Mouse (Mus musculus) layer of hippocampus, adult 8-10 months (tissue): Measurements from ENCODE around the gene Tmem101. TPM values are rescaled to one million over a fixed set of nuclear protein-coding genes. Genes with fewer than 3 reads are reported as not detected.

ENCODE experiments used
- DNase-seq, 2 experiments: peaks; one replicate each; pipeline ENCODE4 v3.0.0; 2022; ENCODE audit warnings: low spot score in 2 of 2
- total RNA-seq, 4 experiments: library from RNA; stranded (reverse); gene quantifications; 2 replicates each; pipeline ENCODE4 v1.2.4; 2022

Gene Tmem101
- total RNA-seq, 4 experiments from 2014 or later: 22.6 to 27.3 (median 25.1) TPM

DNA sequence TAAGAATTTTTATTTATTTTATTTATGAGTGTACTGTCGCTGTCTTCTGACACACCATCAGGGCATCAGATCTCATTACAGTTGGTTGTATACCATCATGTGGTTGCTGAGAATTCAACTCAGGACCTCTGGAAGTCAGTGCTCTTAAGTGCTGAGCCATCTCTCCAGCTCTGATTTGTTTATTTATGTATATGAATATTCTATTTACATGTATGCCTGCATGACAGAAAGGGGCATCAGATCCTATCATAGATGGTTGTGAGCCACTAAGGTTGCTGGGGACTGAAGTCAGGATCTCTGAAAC lies 534 bp upstream of the Tmem101 start:
- no peak for DNase-seq

DNA sequence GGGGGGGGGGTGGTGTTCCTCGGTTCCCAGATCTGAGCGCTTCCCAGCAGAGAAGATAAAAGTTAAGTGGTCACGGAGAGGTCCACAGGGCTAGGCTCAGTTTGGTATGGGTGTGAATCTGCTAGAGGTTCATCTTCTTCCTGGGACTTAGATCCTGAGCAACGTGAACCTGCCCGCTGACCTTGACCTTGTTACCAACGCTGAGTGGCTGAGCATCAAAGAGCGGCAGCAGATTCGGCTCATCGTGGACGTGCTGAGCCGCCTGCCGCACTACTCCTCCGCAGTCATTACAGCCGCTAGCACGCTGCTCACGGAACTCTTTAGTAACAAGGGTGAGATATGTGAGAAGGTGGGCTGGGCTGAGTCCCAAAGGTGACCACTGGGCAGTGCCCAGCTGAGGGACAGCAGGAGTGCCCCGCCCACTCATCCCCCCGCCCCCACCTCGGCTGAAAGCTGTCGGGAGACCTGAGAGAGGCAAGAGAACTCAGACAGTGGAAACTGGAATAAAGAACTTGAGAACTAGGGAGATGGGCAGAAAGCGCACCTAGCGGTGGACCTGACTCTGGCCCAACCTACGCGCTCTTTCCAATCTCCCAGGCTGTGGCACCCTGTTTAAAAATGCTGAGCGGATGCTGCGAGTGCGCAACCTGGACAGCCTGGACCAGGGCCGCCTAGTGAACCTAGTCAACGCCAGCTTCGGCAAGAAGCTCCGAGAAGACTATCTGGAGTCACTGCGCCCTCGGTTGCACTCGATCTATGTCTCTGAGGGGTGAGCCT lies 8.8 kb downstream of the Tmem101 start:
- no peak for DNase-seq

DNA sequence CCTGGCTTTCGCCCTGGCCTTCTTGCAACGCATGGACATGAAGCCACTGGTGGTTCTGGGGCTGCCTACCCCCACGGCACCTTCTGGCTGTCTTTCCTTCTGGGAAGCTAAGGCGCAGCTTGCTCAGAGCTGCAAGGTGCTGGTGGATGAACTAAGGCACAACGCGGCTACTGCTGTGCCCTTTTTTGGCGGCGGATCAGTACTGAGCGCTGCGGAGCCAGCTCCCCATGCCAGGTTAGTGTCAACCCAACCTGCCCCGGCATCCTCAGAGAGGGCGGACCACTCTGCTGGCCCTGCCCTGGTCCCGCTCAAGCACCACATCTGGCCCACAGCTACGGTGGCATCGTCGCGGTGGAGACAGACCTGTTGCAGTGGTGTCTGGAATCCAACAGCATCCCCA lies 9.7 kb downstream of the Tmem101 start:
- DNase-seq: no peak

DNA sequence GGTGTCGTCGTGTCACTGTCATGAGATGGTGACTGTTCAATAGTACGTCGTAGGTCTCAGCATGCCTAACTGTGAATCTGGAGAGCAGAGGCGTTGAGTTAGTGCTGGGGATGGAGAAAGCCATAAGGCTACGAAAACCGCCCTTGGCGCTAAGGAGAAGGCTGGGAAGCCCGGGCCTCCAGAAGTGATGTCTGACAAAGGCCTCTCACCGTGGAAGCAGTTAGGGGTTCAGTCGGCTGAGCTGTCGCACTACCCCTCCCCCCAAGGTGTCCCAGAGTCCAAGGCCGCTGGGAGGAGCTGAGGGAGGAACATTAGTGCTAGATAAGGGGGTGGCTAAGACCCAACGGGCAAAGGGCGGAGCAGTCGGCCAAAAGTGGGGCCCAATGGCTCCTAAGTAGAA lies 10.2 kb downstream of the Tmem101 start:
- no peak for DNase-seq

DNA sequence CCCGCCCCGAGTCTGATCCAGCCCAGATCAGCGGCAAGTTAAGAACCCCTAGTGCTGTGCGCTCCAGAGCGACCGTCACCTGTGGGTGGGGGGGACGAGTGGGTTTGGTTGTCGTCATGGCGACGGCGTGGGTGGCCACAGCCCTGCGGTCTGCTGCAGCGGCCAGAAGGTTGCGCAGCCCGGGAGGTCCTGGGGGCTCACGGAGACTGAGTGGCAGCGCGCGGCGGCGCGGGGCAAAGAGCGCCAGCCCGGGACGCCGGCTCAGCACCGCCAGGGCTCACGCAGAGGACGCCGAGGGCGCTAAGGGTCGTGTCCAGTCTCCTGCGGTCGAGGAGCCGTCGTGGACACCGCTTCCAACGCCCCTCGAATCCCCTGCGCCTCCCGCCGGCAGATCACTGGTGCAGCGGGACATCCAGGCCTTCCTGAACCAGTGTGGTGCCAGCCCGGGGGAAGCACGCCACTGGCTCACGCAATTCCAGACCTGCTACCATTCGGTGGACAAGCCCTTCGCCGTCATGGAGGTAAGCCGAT lies 10.7 kb downstream of the Tmem101 start, which contains the start of gene Nags:
Gene Nags, plus strand, starts transcription at position 43 of the 531 bp plus-strand sequence.
- DNase-seq: no peak

DNA sequence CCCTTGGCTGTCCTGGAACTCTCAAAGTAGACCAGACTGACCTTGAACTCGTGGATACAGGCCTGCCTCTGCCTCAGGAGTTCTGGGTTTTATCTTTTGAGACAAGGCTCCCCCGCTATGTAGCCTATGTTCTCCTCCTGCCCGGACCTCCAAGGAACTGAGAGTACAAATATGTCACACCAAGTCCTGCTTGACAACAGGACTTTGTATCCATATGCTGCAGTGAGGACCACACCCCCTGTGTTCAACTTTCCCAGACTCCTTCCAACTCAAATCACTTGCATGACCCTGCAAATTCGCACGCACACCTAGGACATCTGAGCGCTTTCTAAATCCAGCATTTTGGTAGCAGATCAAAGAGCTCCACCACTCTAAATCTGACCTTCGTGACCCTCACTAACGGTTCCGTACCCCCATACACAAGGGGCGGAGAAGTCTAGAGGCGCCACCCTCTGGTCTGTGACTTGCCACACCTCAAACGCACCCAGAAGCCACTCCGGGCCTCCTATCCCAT lies 11.2 kb downstream of the Tmem101 start:
- no peak for DNase-seq

DNA sequence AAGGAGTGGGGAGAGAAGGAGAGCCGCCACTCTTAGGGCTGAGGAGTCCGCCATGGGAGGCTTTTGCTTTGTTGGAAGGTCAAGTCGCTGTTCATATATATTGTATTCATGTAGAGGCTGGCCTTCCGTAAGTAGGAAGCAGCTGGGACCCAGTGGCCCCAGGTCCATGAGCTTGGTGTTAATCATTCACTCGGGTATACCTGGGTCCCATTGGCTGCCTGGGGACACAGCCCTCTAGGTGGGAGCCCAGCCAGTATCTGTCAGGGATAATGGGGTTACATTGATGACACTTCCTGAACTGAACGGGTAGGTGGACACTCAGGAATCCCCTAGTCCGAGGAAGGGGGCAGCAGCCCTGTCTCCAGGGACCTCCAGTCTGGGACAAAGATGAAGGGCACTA lies 13.8 kb downstream of the Tmem101 start:
- no peak for DNase-seq

DNA sequence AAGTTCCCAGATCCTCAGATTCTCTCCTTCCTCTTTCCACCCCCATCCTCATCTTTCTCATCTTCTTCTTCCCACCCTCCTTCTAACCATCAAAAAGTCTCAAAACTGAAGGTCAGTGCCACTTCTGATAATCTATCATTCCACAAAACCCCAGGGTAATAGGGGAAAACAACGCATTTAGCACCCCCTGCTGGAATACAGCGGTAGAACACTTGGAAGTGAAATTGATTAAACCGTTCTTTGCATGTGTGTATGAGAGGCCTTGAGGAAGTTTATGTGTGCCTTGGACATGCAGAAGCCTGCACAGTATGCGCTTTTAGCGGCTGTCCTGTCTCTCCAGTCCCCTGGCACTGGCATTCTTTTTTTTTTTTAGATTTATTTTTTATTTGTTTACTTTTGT lies 15.7 kb downstream of the Tmem101 start:
- DNase-seq: peak in 1 of 2 experiments; percentile 67

DNA sequence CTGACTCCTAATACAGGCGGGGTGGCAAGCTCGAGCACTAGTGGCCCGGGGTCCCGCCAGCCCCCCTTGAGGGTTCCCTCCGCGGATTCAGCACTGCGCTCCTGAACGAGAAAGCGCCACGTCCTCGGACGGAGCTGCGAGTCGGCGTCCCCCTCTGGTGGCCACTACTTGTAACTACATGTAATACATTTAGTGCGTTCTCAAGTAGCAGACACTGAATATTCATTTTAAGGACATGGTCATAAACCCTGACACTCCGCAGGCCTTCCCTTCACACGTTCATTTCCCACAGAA lies 17.8 kb downstream of the Tmem101 start:
- peak in 1 of 2 experiments; percentile 56 for DNase-seq

DNA sequence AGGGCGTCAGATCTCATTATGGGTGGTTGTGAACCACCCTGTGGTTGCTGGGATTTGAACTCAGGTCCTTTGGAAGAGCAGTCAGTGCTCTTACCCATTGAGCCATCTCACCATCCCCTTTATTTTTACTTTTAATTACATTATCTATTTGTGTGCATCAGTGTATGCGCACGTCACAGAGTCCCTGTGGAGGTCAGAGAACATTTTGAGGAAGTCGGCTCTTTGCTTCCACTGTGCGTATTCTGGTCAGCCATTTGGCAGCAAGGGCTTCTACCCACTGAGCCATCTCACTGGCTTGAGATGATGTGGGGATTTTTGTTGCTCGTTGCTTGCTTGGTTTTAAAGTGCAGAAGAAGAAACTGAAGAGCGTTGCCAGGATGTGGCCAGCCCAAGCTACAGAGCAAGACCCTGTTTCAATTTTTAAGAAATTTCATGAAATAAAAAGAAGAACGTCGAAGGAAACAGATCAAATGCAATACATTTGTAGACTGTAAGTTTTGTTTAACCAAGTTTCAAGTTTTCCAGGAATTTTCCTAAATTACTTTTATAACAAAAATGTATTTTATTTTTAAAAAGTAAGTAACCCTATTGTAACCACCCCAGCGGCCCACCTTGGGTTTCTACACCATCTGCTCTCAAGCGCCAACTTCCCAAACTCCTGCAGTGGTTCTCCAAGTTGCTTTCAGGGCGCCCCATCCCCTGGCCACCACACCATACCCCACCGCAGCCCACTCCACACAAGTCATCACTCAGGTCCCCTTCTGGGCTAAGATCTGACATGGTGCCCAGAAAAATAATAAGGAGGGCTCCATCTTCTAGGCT lies 18.4 kb downstream of the Tmem101 start:
- DNase-seq: no peak

DNA sequence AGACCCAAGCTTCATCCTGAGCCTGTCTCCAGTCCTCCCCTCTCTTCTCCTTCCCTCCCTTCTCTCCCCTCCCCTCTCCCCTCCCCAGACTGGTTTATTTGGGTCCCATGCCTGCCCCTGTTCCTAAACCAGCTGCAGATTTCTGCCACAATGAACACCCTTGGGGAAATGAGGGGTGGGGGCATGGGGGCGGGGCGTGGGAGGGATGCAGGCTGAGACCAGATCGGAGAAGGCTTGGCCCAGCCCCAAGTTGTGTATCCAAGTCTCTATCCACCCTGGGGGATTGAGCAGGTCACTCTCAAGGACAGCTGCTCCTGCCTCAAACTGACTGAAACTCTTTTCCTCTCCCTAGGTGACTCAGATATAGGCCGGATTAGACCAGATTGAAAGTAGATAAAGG lies 21.7 kb downstream of the Tmem101 start:
- no peak for DNase-seq

DNA sequence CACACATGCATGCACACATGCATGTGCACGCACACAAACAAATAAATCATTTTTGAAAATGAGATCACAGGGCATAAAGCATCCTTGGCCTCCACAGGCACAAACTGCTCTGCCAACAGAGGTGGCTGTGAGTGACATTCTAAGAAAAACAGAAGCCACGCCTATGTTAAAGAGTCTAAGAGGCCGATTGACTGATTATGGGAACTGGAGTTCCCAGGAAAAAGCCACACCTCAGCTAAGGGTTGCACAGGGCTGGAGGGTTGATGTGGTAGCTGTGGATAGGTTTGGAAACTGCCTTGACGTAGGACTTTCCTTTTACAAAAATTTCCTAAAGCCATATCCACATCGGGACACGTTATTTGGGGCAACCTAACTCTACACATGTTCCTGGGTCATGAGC lies 38.8 kb downstream of the Tmem101 start:
- no peak for DNase-seq

DNA sequence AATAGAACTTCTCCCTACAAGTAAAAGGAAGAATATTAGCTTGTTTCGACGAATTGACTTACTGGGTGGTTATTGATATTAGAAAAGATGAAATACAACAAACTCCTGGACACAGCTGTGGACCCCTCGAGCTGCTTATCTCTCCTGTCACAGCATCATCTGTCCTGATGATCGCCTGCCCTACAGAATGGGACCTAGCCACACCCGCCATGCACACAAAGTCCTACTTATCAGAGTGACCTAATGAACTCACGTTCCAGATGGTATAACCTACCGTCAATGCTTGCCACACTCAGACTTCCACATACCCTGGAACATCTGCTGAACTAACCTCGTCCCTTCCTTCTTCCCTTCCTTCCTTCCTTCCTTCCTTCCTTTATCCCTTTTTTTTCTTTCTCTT lies 40.0 kb downstream of the Tmem101 start:
- DNase-seq: no peak

DNA sequence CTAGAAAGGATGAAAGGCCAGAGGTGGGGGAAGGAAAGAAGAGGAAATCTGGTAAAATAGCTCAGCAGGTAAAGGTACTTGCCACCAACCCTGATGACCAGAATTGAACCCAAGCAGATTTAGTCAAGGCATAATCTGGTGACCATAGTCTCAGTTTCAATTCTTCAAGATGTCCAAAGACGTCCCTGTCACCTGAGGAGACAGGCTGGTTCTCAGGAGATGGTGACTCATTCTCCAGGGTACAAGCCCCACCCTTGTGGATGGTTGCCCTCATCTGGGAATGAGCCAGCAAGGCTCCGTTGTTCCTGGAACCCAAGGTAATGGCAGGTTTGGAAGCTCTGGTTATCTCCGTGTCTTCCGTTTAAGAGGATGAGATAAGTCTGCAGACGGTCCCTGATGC lies 44.6 kb downstream of the Tmem101 start:
- no peak for DNase-seq

DNA sequence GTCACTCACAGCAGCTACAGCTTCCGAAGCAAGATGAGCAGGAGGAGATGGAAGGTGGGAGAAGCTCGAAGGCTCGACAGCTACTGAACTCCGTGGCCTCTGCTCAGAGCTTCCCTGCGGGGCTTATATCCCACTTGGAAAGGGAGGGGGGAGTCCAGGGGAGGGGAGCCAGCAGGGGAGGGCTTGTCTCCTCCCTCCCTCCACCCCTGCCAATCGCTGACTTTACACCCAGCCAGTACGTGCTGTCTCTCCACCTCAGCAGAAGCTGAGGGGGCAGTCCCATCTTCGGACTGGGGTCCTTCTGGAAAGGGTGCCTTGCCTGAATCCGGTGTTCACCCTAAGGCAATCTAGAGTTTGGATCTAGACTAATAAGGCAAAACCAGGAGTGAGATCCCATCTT lies 48.5 kb downstream of the Tmem101 start, which contains the start of gene Pyy:
Gene Pyy, minus strand, starts transcription at position 101 of the 400 bp plus-strand sequence.
- no peak for DNase-seq

DNA sequence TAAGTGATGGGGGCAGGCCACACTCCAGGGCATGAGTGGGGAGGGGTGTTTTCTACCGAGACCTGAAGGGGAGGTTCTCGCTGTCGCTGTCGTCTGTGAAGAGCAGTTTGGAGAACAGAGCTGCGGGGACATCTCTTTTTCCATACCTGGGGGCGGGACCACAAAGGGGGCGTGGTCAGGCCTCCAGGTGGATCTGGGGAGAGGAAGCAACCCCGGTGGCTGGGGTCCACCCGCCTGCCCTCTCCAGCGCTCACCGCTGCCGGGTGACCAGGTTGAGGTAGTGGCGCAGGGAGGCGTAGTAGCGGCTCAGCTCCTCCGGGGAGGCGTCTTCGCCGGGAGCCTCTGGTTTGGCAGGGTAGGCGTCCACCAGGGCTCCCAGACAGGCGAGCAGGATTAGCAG lies 49.3 kb downstream of the Tmem101 start:
- DNase-seq: no peak

Other genes with a start within 250 kb of the Tmem101 start
- under 1 TPM in 1 of 4 experiments, not detected in 3; 0.22 TPM for gene Sost, start 189.4 kb downstream of the Tmem101 start, total RNA-seq
- not detected for gene Cfap97d1, start 172.1 kb downstream of the Tmem101 start, total RNA-seq
- gene Dusp3, start 169.4 kb downstream of the Tmem101 start, total RNA-seq: 100 to 1,000 TPM; 151 to 190 (median 164) TPM
- gene Mpp3, start 127.9 kb downstream of the Tmem101 start, total RNA-seq: 100 to 1,000 TPM in 1 of 4 experiments, 10 to 100 TPM in 3; 88.8 to 102 (median 95.8) TPM
- not detected for gene Cd300lg, start 114.9 kb downstream of the Tmem101 start, total RNA-seq
- 100 to 1,000 TPM; 118 to 152 (median 135) TPM for gene Mpp2, start 67.9 kb downstream of the Tmem101 start, total RNA-seq
- not detected for gene Ppy, start 55.1 kb downstream of the Tmem101 start, total RNA-seq
- not detected for gene Pyy, start 48.6 kb downstream of the Tmem101 start, total RNA-seq
- under 1 TPM in 1 of 4 experiments, not detected in 3; 0.29 TPM for gene Nags, start 10.9 kb downstream of the Tmem101 start, total RNA-seq
- gene Lsm12, start 28.9 kb upstream of the Tmem101 start, total RNA-seq: 10 to 100 TPM; 53.5 to 61.6 (median 58.8) TPM
- 10 to 100 TPM; 66.0 to 74.2 (median 70.4) TPM for gene G6pc3, start 33.2 kb upstream of the Tmem101 start, total RNA-seq
- gene Hdac5, start 73.8 kb upstream of the Tmem101 start, total RNA-seq: 100 to 1,000 TPM; 219 to 252 (median 232) TPM
- 1 to 10 TPM in 1 of 4 experiments, under 1 TPM in 3; 0.62 to 1.2 (median 0.64) TPM for gene BC030867, start 92.5 kb upstream of the Tmem101 start, total RNA-seq
- gene Asb16, start 112.3 kb upstream of the Tmem101 start, total RNA-seq: 1 to 10 TPM; 2.1 to 2.4 (median 2.2) TPM
- gene Tmub2, start 128.5 kb upstream of the Tmem101 start, total RNA-seq: 10 to 100 TPM; 61.4 to 72.0 (median 67.7) TPM
- gene Atxn7l3, start 140.2 kb upstream of the Tmem101 start, total RNA-seq: 100 to 1,000 TPM; 153 to 169 (median 157) TPM
- gene Ubtf, start 163.3 kb upstream of the Tmem101 start, total RNA-seq: 100 to 1,000 TPM; 106 to 122 (median 120) TPM
- gene Slc4a1, start 209.8 kb upstream of the Tmem101 start, total RNA-seq: under 1 TPM in 2 of 4 experiments, not detected in 2; 0.10 to 0.11 TPM
- 100 to 1,000 TPM; 420 to 453 (median 428) TPM for gene Rundc3a, start 237.0 kb upstream of the Tmem101 start, total RNA-seq